Mouse (Mus musculus) kidney, postnatal 0 days (tissue): ENCODE data around the gene Gm4985. TPM values are rescaled to one million over a fixed set of nuclear protein-coding genes. Genes with fewer than 3 reads are reported as not detected.
"Not testable (repeated sequence)": the region's sequence is repeated elsewhere in the genome, so short reads cannot be mapped to it uniquely, and the experiment has no call there.

ENCODE experiments used
- ATAC-seq: fragments of 200-750 bp; cut with Nextera tagmentation; replicated peaks from 2 replicates; pipeline ENCODE4 v1.8.0; 2017; ENCODE audit warnings: low read depth, moderate number of reproducible peaks, moderate TSS enrichment, moderate library complexity; ENCODE audit not compliant: low FRiP score
- DNase-seq: peaks from one replicate; pipeline ENCODE4 v3.0.0-alpha.2; 2016; ENCODE audit warnings: low spot score
- H3K27ac ChIP-seq: fragments of 300-500 bp; sonication (generic); 2 replicates; pipeline ENCODE4 v1.5.1; 2014; ENCODE audit warnings: mild to moderate bottlenecking
- H3K27me3 ChIP-seq: fragments of 300-500 bp; sonication (generic); 2 replicates; pipeline ENCODE4 v1.6.1; 2014; ENCODE audit warnings: low read length, mixed read lengths; ENCODE audit not compliant: insufficient read depth
- H3K36me3 ChIP-seq: fragments of 300-500 bp; sonication (generic); 2 replicates; pipeline ENCODE4 v1.6.1; 2014; ENCODE audit warnings: low read length, mixed read lengths; ENCODE audit not compliant: insufficient read depth
- H3K4me1 ChIP-seq: fragments of 300-500 bp; sonication (generic); replicated peaks from 2 replicates; pipeline ENCODE4 v1.6.1; 2014; ENCODE audit warnings: antibody characterized with exemption, low read length, mixed read lengths; ENCODE audit not compliant: insufficient read depth
- H3K4me2 ChIP-seq: fragments of 300-500 bp; sonication (generic); 2 replicates; pipeline ENCODE4 v1.6.1; 2014; ENCODE audit warnings: mild to moderate bottlenecking, low read length, moderate library complexity, mixed read lengths
- H3K4me3 ChIP-seq: fragments of 300-500 bp; sonication (generic); replicated peaks from 2 replicates; pipeline ENCODE4 v1.5.1; 2014; ENCODE audit warnings: low read depth, low read length
- H3K9ac ChIP-seq: fragments of 300-500 bp; sonication (generic); 2 replicates; pipeline ENCODE4 v1.6.1; 2014; ENCODE audit warnings: low read depth, low read length
- H3K9me3 ChIP-seq: fragments of 300-500 bp; sonication (generic); replicated peaks from 2 replicates; pipeline ENCODE4 v1.6.1; 2016; ENCODE audit warnings: low read length, inconsistent platforms, mixed read lengths
- CTCF ChIP-seq: IDR thresholded peaks from 2 replicates; pipeline ENCODE4 v1.5.1; 2016; ENCODE audit warnings: antibody characterized with exemption, low read depth, mild to moderate bottlenecking, moderate library complexity
- WGBS: fragments of 180-500 bp; shearing (Covaris S2); extraction: QIAGEN DNeasy Blood & Tissue Kit; methylation state at CpG from one replicate; pipeline ENCODE4 v1.1.7; 2014; 5-methylcytosine and 5-hydroxymethylcytosine counted together
- microRNA-seq: library from miRNA; unstranded; fragments of <30 nt; microRNA quantifications from one replicate; pipeline ENCODE4, GENCODE M21; 2016
- polyA plus RNA-seq: library from polyadenylated mRNA; unstranded; fragments of >200 nt; fragmentation: Nextera tagmentation; extraction: Ambion mirVana; gene quantifications from 2 replicates; pipeline ENCODE4 v1.2.1, GENCODE M21; 2015

Gm4985 gene
- not detected in 2 replicates for polyA plus RNA-seq

DNA sequence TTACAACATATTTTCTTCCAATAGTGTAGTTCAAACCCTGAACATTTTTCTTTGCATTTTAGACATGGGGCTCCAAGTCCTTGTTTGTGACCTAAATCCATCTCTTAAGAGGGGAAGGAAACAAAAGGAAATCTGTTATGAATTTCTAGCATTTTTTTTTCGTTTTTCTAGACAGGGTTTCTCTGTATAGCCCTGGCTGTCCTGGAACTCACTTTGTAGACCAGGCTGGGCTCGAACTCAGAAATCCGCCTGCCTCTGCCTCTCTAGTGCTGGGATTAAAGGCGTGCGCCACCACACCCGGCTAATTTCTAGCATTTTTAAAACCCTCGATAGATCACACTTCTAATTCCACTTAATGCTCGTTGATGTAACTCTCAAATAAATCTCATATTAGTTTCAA lies at the start of gene Gm4985:
Gene Gm4985, minus strand, starts transcription at position 101 of the 400 bp plus-strand sequence.
- not testable (repeated sequence) for H3K4me1 ChIP-seq, H3K9me3 ChIP-seq, H3K36me3 ChIP-seq, H3K9ac ChIP-seq, H3K4me2 ChIP-seq, ATAC-seq, H3K27ac ChIP-seq, H3K27me3 ChIP-seq, DNase-seq, H3K4me3 ChIP-seq
- WGBS: 84% methylated on average over 8 of the region's 8 CpGs

GRCm38 (mm10) chrX:23954161-23954560 lies 4.6 kb downstream of the Gm4985 start:
- Histone ChIP-seq H3K4me1 (no peaks in the 10 kb centered on the region), H3K36me3 (no peaks in the 10 kb centered on the region), H3K4me2 (no peak overlapping the region), H3K27ac (no peak overlapping the region), H3K4me3 (no peak overlapping the region), H3K27me3 (no peaks in the 10 kb centered on the region), H3K9ac (no peak overlapping the region), H3K9me3 (no peaks in the 10 kb centered on the region)
- TF ChIP-seq CTCF: no peak
- WGBS: 65% methylated on average over 2 of the region's 2 CpGs
- DNase-seq (no peak), ATAC-seq (no peak)

Small RNA genes within 50 kb of the gene (microRNA-seq; reads per million reads assigned to microRNA genes)
- not detected for gene Gm25299

Other genes with a start within 250 kb of the Gm4985 start
- gene Gm4907, start 76.4 kb downstream of the Gm4985 start, polyA plus RNA-seq: not detected in 2 replicates